Mouse (Mus musculus) Muller cell, postnatal 12 days (primary cell): Measurements from ENCODE around the gene Vstm2b.
A peak's percentile ranks its signal among the peaks of the same experiment; 100 is the strongest.

Source experiments
- DNase-seq: peaks from one replicate; pipeline ENCODE4 v3.0.0-alpha.2; 2015; ENCODE audit errors: inconsistent ontology term

The Vstm2b gene

DNA sequence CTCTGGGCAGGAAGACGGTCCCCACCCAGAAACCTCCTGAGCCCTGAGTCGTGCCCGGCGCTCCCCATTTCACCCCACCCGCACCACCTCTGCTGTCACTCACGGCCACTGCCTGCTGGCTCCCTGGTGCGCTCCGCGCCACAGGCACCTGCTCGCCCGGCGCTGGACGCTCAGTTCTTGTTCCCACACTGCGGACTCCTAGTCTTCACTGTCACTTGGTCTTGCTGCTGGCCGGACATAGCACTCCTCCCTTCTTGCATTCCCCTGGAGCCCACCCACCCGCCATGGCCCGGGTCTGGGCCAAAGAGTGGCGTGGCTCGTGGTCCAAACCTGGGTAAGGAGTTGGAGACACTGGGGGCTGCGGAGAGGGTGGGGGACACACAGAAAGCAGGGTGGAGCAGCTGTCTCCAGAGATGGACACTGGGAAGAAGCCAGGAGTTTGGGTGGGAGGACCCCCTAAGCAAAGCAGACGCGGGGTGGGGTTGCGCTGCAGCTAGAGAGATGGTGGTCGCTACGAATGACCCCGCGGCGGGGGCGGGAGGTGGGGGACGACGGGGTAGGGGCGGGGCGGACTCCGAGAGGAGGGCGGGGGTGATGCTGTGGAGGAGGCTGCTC, at the start of gene Vstm2b:
Gene Vstm2b (plus strand): TSS at position 233 of the 615 bp plus-strand sequence.
- DNase-seq = no peak

DNA sequence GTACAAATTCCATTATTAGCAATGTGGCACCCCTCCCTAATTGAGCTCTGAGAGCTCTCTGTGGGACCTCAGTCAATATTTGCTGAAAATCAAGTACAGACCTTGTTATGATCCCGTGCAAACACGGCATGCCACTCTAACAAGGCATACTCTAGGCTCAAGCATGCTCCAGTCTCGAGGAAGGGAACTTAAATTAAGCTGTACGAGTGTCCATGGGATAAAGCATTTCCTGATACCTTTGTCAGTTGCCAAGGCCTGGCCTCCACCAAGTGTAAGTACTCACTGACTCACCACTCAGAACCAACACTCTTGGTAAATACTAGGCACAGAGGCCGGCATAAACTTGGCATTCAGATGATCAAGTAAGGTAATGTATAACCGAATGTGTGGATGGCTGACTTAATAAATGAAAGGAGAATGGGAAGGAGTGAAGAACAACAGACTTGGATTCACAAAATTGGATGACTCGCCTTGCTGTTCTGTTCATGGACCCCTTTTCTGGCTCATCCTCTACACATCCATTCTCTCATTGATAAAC, 42.0 kb upstream of the Vstm2b start:
- DNase-seq = no peak

DNA sequence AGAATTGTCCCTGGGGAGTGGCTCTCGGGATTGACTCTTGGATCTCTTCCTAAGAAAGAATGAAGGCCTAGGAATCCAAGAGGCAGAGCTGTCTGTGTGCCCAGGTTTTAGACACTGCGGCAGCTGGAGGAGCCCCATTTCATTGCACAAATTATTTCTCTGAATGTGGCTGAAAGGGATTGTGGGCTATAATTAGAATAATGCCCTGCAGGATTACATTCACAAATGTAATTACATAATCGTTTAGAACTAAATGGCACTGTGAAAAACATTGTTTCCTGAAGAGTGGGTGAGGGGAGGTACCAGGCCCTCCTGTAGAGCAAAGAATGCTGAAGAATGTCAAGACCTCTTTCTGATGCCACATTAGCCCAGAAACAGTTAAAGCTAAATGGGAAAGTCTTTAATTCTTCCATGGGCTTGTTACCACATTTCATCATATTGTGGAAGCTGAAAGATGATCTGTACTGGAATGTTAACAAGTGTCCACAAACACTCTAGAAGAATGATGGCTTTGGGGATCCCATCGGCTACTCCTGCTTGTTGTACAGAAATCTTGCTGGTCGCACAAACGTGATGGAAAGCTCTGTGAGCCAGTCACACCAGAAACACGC, 24.6 kb upstream of the Vstm2b start:
- peak; percentile 94 for DNase-seq

DNA sequence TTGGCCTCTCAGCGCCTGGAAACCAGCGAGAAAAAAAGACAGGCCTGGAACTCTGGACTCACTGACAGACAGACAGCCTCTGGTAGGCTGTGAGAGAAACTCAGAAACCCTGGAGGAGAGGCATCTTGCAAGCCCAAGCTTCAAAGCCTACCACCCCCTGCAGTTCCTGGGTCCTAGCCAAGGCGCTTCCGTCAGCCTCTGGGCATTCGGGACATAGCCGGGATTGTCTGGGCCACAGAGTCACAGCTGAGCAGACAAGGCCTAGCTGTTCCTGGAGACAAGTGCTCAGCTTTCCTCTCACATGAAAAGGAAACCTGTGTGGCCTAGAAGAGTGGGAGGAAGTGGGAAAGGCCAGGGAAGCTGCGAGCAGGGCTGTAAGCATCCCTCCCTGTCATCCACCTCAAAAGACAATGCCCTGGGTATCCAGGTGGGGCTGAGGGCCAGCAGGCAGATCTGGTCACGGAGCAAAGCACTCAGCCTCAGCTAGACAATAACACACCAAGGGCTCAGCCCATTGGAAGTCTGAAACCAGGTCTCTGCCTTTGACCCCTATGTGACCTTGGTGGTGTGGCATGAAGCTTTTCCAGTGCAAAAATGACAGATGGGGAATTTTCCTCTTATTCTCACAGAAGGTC, 13.2 kb upstream of the Vstm2b start:
- DNase-seq = peak; percentile 97

DNA sequence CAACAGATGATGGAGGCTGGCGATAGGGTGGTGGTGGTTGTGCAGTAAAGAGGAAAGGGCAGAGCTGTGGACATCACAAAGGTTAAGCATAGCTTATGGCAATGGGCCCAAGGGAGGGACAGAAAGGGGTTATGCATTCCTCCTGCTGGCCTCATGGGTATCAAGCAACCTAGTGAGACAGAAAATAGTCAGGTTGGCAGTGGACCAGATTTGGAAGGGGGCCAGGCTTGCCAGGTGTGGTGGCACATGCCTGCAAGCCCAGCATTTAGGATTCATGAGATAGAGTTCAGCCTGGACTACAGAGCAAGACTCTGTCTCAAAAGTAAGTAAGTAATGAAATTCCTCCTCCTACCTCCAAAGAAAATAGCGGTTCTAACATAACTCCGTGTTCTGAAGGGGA, 9.8 kb upstream of the Vstm2b start:
- no peak for DNase-seq

DNA sequence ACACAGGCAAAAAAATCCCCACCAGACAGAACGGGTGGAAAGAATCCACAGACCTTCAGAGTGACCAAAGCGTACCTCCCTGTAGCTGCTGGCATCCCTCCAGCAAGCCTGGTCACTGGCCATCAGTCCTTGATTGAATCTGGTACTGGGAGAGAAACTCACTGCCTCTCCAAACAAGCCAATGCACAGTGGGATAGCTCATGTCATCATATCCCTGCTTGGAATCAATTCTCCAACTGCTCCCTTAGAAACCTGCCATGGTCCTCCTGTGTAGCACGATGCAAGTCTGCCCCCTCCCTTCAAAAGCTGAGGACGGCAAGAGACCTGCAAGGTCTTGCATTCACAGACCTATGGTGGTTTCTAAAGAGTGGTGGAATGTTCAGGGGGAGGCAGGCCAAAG, 1.2 kb upstream of the Vstm2b start:
- no peak for DNase-seq

DNA sequence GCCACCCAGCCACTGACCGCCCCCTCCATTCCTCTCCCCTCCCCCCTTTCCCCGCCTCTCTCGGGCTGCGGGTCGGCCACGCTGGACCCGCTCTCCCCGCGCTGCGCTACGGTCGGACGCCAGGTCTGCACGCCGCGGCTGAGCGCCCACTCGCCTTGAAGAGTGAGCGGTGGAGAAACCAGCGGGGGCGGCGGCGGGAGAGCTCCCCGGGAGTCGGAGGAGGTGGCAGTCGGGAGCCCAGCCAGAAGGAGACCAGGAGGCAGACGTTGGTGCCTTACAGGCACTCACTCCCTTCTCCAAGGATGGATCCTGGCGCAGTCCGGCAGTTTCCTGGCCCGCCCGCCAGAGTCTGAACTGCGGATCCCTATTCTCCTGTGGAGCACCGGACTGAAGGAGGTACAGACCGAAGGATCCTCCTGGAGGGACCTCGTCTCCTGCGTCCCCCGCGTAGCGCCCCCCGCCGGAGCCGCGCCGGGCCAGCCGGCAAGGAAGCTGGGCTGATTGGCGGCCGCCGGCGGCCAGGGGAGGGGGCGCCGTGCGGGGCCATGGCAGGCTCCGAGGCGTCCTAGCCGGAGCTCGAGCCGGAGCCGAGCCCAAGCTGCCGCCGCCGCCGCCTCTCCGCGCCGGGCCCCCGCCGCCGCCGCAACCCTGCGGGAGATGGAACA, 715 bp downstream of the Vstm2b start:
- DNase-seq = peak; percentile 56

DNA sequence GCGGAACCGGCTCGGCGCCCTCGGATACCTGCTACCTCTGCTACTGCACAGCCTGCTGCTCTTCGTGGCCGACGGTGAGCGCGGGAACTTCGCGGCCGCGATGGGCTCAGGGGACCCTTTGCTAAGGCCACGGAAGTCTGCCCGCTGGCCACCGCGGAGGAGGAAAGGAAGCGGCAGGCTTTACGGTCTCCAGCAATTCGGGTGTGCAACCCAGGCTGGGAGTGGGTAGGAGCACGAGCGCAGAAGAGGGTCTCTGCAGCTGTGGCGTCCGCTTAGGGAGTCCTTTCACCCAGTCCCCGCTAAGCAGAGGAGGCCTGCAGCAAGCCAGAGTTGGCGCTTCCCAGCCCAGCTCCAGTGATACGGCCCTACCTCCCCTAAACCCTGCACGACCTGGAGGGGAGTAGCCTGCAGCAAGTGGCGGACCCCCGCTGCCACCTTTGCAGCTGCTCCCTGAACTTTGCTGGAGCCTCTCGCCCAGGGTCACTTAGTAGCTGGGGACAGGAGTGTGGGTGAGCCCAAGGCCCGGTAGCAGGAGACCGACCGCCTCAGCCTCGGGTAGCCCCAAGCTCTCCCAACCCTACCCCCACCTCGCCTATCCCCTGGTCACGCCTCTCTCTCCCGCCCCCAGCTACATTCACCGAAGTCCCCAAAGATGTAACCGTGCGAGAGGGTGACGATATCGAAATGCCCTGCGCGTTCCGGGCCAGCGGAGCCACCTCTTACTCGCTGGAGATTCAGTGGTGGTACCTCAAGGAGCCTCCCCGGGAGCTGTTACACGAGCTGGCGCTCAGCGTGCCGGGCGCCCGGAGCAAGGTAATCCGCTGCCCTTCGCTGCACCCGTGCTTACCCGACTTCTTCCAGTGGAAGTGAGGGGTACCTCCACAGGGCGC, 1.5 kb downstream of the Vstm2b start:
- DNase-seq = peak; percentile 50

DNA sequence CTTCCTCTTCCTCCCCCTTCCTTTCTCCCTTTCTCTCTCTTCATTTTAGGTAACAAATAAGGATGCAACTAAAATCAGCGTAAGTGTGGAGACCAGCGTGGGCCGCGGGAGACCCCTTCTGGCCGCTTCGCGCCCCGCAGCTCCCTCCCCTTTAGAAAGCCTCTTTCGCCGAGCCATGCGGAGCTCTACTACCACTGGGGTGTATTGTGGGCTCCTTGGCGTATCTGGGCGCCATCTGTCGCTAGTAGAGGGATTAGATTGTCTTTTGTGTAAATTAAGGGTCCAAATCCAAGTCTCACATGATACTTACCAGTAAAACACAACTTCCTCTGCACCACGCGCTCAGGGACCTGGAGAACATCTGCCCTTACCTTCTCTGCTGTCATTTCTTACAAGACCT, 3.1 kb downstream of the Vstm2b start:
- DNase-seq = peak; percentile 86

DNA sequence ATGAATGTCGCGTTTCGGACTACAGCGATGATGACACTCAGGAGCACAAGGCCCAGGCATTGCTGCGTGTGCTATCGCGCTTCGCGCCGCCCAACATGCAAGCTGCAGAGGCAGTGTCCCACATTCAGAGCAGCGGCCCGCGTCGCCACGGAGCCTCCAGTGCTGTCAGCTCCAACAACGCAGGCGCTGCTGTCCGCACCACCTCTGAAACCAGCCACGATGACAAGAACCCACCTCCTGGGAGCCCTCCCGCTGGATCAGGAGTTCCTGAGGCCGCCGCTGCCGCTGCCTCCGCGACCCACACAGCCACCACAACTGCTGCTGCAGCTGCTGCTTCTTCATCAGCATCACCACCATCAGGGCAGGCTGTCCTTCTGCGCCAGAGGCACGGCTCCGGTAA, 4.4 kb downstream of the Vstm2b start:
- no peak for DNase-seq

DNA sequence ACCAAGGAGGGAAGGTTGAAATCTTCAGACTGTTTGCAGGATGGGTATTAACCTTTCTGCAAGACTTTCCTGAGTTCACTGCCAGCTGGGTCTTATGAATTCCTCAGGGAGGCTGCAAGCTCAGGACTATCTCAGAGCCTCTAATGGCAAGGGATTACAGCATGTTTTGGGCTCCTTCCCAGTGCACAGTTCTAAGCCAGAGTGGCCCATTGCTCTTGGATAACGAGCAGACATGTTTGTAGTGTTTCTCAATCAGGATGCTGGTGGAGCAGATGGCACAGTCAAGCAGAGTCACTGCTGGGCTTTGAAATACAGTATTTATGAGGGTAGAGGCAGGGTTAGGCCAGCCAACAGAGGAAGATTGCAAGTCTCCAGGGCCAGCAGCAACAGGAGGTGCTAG, 8.4 kb downstream of the Vstm2b start:
- peak; percentile 59 for DNase-seq

DNA sequence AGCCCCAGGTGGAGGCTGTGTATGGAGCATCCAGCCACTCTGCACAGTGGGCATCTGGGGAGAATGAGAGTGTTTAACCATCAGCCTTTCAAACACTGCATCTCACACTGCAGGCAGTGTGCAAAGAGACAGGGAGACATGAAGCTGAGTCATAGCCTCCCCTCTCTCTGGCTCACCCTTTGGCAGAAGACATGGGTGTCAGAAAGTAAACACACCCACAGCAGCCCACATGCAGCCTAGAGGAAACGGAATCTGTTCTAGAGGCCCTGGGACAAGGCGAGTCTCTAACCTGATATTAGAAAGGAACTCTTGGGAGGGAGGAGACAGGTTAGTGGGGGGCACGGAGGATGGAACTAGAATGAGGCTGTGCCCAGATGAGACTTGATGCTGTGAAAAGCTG, 18.6 kb downstream of the Vstm2b start:
- DNase-seq = peak; percentile 7

DNA sequence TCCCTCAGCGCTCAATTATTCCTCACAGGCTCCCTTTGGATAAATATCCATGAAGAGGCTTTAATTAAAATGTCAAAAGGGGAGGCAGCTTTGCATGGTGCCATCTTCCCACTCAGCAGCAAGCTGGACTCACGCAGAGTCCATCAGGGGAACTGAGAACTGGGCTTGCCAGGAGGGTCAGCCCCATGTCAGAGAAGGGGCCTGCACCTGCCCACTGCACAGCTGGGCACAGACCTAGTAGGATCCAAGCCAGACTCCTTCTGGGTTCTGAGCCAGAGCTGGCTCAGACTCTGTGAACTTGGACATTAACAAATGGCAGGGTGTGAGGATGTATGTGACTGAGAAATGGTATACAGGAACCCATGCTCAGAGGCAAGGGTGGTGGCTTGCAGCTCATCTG, 22.0 kb downstream of the Vstm2b start:
- no peak for DNase-seq

DNA sequence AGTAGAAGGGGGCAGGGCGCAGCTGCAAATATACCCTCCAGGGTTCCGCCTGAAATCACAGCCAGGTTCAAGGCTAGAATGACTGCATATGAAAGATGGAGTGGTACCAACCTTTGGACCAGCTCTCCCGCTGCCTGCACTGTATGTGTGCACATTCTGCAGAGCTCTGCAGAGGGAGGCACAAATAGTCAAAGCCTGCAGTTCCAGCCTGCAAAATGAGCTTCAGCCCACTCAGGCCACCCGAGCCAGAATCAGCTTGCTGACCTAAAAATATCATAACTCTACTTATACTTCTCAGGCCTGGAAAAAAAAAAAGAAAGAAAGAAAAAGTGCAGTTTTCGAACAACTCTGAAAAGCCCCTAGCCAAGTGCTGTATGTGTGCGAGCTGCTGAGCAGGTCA, 23.2 kb downstream of the Vstm2b start:
- DNase-seq = no peak

DNA sequence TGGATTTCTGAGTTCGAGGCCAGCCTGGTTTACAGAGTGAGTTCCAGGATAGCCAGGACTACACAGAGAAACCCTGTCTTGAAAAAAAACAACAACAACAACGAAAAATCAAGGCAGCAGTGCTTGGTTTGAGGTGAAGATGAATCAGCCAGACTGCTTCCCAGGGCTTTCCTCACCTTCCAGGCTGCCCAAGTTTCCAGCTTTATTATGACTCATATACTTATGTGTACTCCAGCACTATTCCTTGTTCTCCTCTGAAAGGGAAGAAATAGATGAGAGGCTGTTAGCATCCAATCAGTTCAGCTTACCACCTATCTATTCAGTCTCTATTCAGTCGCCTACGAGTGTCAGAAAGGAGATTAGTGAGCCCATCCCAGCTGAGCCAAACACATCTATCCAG, 24.7 kb downstream of the Vstm2b start:
- no peak for DNase-seq

DNA sequence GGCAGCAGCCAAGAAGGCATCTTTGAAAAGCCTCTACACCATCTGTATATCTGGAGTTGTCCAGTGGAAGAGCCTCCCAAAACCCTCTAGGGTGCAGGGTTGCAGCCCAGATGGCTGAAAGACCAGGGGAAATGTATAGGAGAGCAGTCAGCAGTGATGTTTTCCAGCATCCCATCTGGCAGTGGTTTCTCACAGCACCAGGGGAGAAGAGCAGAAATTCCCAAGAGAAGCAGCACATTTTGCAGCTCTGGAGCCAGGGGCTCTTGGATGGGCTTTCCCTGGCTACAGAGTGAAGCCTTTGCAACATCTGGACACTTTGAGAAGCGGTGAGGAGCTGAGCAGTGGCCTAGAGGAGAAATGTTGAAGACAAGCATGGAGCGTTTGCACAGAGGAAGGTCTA, 30.3 kb downstream of the Vstm2b start:
- DNase-seq = no peak

DNA sequence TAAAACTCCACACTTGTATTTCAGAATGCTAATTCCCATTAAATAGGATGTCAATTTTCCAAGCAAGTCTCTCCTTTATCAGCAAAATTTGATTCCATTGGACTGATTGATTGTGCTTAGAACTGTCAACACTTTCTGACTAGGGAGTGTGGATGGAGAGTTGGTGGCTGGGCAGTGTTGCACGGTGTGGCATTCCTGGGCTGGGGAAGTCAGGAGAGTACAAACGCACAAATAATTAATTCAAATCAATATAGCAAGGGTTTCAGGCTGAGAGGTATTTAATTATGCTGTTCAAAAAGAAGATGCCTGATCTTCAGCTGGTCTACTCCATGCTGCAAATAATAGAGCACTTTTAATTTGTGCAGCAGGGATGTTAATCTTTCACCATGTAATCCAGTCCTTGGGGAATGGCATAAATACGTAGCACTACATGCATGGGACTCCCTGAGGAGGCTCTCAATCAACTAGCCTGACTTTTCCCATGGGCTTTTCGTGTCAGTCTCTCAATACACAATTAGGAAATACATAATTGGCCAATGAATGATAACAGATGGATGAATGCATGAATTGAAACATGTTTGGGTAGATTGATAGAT, 38.6 kb downstream of the Vstm2b start:
- DNase-seq = no peak

DNA sequence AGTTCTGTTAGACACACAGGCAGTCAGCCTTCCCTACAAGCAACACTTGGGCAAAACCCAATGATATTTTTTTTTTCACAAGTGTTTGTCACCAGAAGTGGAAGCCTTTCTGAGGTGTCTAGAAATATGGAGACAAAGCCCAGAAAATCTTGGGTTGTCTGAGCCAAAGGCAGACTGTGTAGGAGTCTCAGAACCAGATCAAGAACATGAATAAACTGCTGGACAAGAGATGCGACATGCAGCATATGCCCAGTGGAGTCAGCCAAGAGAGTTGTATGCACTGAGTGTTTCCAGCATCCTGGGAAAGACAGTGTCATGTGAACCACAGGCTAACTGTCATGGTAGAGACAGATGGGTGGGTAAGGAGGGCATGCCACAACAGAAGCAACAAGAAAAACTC, 41.2 kb downstream of the Vstm2b start:
- no peak for DNase-seq

DNA sequence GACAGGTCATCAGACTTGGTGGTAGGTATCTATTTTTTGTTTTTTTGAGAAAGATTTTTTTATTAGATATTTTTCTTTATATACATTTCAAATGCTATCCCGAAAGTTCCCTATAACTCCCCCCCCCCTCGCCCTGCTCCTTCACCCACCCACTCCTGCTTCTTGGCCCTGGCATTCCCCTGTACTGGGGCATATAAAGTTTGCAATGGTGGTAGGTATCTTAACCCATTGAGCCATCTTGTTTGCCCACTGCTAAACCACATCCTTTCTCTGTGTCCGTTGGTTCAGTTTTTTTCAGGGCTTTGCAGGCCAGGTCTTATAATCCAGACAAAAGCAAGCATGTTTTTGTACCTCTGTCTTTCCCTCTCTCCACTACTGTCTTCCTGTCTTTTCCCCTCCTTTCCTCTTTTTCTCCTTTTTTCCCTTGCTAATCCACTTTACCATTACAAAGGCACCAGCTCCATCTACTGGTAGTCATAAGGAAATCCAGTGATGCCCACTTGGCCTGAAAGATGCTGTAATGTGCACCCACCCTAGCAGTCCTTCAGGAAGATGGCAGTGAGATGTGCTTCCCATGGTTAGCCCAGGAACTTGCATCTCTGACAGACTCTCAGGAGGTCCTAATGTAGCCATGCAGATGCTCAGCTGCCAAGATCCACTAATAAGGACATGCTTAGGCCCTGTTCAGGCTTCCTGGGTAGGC, 44.3 kb downstream of the Vstm2b start:
- peak; percentile 46 for DNase-seq
